Comparison of ENCODE assay signal across 31 mouse cellular contexts in the genomic region with DNA sequence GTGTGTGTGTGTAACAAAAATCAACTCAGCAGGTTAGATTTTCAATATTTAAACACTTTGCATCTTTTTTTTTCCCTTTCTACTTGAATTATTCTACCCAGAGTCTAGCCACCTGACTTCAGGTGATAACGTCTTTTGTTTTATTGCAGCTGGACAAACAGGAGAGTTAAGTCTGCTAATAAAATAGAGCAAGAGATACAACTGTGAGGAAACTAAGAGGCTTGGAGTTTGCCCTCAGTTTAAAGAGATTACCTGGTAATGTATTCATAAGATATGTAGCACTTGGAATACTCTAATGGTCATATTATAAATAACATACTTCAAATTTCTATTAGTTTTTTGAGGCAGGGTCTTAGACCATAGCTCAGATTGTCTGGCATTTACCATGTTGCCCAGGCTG. TPM values are rescaled to one million over a fixed set of nuclear protein-coding genes. Genes with fewer than 3 reads are reported as not detected.
"Had no signal": no experiment of that assay in that cellular context is flagged by ENCODE, and none has a peak within 500 bp of the region (broad histone marks: within the 10 kb centered on the region; RNA-seq: fewer than 3 reads in every experiment).

No protein-coding gene starts in this region.

- H3K9me3 ChIP-seq: limb, embryonic 10.5 days; limb, embryonic 12.5 days; limb, embryonic 13.5 days; limb, embryonic 15.5 days; liver, embryonic 12.5 days; liver, embryonic 13.5 days; liver, embryonic 15.5 days; lung, embryonic 15.5 days; midbrain, embryonic 10.5 days; midbrain, embryonic 12.5 days; midbrain, embryonic 13.5 days; midbrain, embryonic 15.5 days had no signal

- DNase-seq: left cerebral cortex, postnatal 4 days; liver; liver, embryonic 13.5 days; liver, postnatal 0 days; lung, adult 18-20 months; lung, adult 2 months; lung, embryonic 14.5 days; lung, postnatal 10 days; lung, postnatal 14 days; lung, postnatal 36 days; lung, postnatal 4 days; midbrain, embryonic 14.5 days had no signal

- H3K4me1 ChIP-seq: limb, embryonic 10.5 days; limb, embryonic 12.5 days; limb, embryonic 15.5 days; liver, embryonic 15.5 days; lung, embryonic 15.5 days; midbrain, embryonic 10.5 days; midbrain, embryonic 12.5 days; midbrain, embryonic 13.5 days; midbrain, embryonic 15.5 days had no signal

- ATAC-seq: liver, embryonic 12.5 days; liver, postnatal 0 days; lung, postnatal 0 days; midbrain, embryonic 13.5 days; midbrain, embryonic 15.5 days; midbrain, embryonic 16.5 days had no signal

- H3K4me2 ChIP-seq: limb, embryonic 12.5 days; limb, embryonic 13.5 days; limb, embryonic 15.5 days; liver, embryonic 11.5 days; liver, embryonic 12.5 days; liver, embryonic 13.5 days; liver, embryonic 15.5 days; lung, embryonic 14.5 days; lung, embryonic 15.5 days; midbrain, embryonic 11.5 days; midbrain, embryonic 12.5 days; midbrain, embryonic 13.5 days; midbrain, embryonic 15.5 days had no signal

- H3K36me3 ChIP-seq: limb, embryonic 10.5 days; limb, embryonic 12.5 days; limb, embryonic 13.5 days; limb, embryonic 15.5 days; liver, embryonic 12.5 days; liver, embryonic 13.5 days; liver, embryonic 15.5 days; lung, embryonic 15.5 days; midbrain, embryonic 10.5 days; midbrain, embryonic 12.5 days; midbrain, embryonic 13.5 days; midbrain, embryonic 15.5 days had no signal

- H3K27me3 ChIP-seq: limb, embryonic 12.5 days; limb, embryonic 13.5 days; limb, embryonic 15.5 days; liver, embryonic 12.5 days; liver, embryonic 13.5 days; lung, embryonic 15.5 days; midbrain, embryonic 12.5 days; midbrain, embryonic 13.5 days; midbrain, embryonic 15.5 days had no signal

- H3K27ac ChIP-seq: limb, embryonic 10.5 days; limb, embryonic 12.5 days; limb, embryonic 13.5 days; limb, embryonic 15.5 days; liver, embryonic 12.5 days; liver, embryonic 13.5 days; liver, embryonic 14.5 days; liver, embryonic 15.5 days; lung, embryonic 15.5 days; macrophage; midbrain, embryonic 10.5 days; midbrain, embryonic 12.5 days; midbrain, embryonic 13.5 days; midbrain, embryonic 15.5 days had no signal

- H3K4me3 ChIP-seq: limb, embryonic 10.5 days; limb, embryonic 12.5 days; limb, embryonic 13.5 days; limb, embryonic 15.5 days; liver, embryonic 12.5 days; liver, embryonic 13.5 days; liver, embryonic 15.5 days; lung, embryonic 15.5 days; megakaryocyte, embryonic 14.5 days; midbrain, embryonic 10.5 days; midbrain, embryonic 12.5 days; midbrain, embryonic 13.5 days; midbrain, embryonic 15.5 days; myocyte had no signal

- H3K9ac ChIP-seq: limb, embryonic 12.5 days; limb, embryonic 13.5 days; limb, embryonic 15.5 days; liver, embryonic 12.5 days; liver, embryonic 13.5 days; liver, embryonic 14.5 days; liver, embryonic 15.5 days; liver, postnatal 0 days; lung, embryonic 14.5 days; lung, embryonic 15.5 days; midbrain, embryonic 12.5 days; midbrain, embryonic 13.5 days; midbrain, embryonic 15.5 days had no signal

RNA-seq across cellular contexts. Expression of a gene that starts 9.1 kb away (rescaled TPM):
- polyA plus RNA-seq: macrophage had no signal
